Mouse (Mus musculus) ES-Bruce4 (cell line): ENCODE data around the gene Gm3448. TPM values are rescaled to one million over a fixed set of nuclear protein-coding genes. Genes with fewer than 3 reads are reported as not detected.
A peak's percentile ranks its signal among the peaks of the same experiment; 100 is the strongest.
"Not testable (repeated sequence)": the region's sequence is repeated elsewhere in the genome, so short reads cannot be mapped to it uniquely, and the experiment has no call there.

Experiments used
- H3K27ac ChIP-seq: 2 replicates; pipeline ENCODE4 v1.5.1; 2012; ENCODE audit warnings: low read length, inconsistent platforms; ENCODE audit not compliant: insufficient read depth
- H3K27me3 ChIP-seq: 2 replicates; pipeline ENCODE4 v1.6.1; 2012; ENCODE audit warnings: mild to moderate bottlenecking, low read length, inconsistent platforms; ENCODE audit not compliant: control insufficient read depth, poor library complexity, insufficient read depth, severe bottlenecking
- H3K36me3 ChIP-seq: 2 replicates; pipeline ENCODE4 v1.6.1; 2012; ENCODE audit warnings: inconsistent platforms, mild to moderate bottlenecking, low read length, moderate library complexity; ENCODE audit not compliant: control insufficient read depth, poor library complexity, insufficient read depth, severe bottlenecking
- H3K4me1 ChIP-seq: one replicate; pipeline ENCODE4 v1.8.1; 2011; ENCODE audit warnings: low read length; ENCODE audit not compliant: control insufficient read depth, insufficient read depth
- H3K4me3 ChIP-seq: 2 replicates; pipeline ENCODE4 v1.5.1; 2011; ENCODE audit warnings: low read depth, mild to moderate bottlenecking, low read length
- H3K9ac ChIP-seq: 2 replicates; pipeline ENCODE4 v1.6.1; 2012; ENCODE audit warnings: low read depth, mild to moderate bottlenecking, inconsistent platforms; ENCODE audit not compliant: poor library complexity, severe bottlenecking
- H3K9me3 ChIP-seq: replicated peaks from 2 replicates; pipeline ENCODE4 v1.6.1; 2012; ENCODE audit warnings: mild to moderate bottlenecking, low read length, inconsistent platforms; ENCODE audit not compliant: control insufficient read depth, poor library complexity, insufficient read depth, severe bottlenecking
- CTCF ChIP-seq: IDR thresholded peaks from one replicate; pipeline ENCODE4 v1.8.1; 2011; ENCODE audit warnings: low read depth, low read length
- EP300 ChIP-seq: IDR thresholded peaks from 2 replicates; pipeline ENCODE4 v1.6.1; 2011; ENCODE audit warnings: low read depth, low read length; ENCODE audit not compliant: insufficient read depth
- POLR2A ChIP-seq: IDR thresholded peaks from one replicate; pipeline ENCODE4 v1.8.1; 2011; ENCODE audit warnings: low read length; ENCODE audit not compliant: insufficient read depth
- polyA plus RNA-seq: library from polyadenylated mRNA; stranded (reverse); fragments of >200 nt; gene quantifications from 2 replicates; pipeline ENCODE4 v1.2.4, GENCODE M21; 2011; ENCODE audit warnings: low read depth; ENCODE audit not compliant: missing spikeins, insufficient read depth, insufficient read length

The Gm3448 gene
- polyA plus RNA-seq, 1 experiment, result 6.9 TPM

DNA sequence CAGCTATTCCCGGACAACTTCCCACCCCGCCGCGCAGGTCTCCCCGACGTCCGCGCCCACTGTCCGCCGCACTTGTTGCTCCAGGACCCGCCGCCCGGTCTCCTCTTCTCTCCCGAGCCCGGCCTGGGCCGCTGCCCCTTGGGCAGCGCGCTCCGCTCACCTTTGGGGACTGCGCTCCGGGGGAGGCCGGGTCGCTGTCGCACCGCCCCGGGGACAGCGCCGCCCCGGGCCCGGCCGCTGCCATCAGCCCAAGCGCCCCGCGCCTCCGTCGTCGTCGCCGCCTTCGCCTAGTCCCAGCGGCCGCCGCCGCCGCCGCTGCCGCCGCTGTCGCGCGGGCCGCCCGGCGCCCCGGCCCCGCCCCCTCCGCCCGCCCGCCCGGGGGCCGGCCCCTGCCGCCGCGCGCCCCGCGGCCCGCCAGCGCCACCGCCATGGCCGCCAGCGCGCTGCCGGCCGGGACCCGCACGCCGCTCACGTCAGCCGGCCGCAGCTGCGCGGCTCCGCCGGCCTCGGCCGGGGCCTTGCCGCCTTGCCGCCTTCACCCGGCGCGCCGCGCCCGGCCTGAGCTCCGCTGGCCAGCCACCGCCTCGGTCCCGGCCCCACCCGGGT lies 80.3 kb downstream of the Gm3448 start, which contains the start of gene Phf10:
Gene Phf10 (minus strand): TSS at position 323 of the 606 bp plus-strand sequence.
- H3K9me3 ChIP-seq, H3K4me1 ChIP-seq, H3K36me3 ChIP-seq, H3K27me3 ChIP-seq, H3K27ac ChIP-seq: not testable (repeated sequence)
- Histone ChIP-seq H3K4me3 (peak within 1 kb of the TSS; percentile 89), H3K9ac (peak within 1 kb of the TSS; percentile 63)

DNA sequence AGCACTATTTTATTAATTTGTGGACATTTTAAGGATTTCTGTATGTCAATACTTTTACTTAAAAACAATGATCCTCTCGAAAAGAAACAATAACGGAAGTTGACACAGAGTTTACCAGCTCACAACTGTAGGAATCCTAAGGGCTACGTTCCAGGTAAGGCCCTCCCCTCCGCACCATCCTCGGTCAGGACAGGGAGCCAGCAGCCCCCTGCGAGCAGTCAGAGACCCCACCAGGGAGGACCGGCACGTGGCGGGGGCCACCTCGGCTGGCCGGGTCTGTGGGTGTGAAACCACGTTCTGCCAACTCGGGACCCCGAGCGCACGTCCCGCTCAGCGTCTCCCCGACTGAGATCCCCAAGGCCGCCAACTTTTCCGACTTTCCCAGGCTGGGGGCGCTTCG lies 80.8 kb downstream of the Gm3448 start:
- H3K9ac ChIP-seq, result peak overlapping the region; percentile 63

DNA sequence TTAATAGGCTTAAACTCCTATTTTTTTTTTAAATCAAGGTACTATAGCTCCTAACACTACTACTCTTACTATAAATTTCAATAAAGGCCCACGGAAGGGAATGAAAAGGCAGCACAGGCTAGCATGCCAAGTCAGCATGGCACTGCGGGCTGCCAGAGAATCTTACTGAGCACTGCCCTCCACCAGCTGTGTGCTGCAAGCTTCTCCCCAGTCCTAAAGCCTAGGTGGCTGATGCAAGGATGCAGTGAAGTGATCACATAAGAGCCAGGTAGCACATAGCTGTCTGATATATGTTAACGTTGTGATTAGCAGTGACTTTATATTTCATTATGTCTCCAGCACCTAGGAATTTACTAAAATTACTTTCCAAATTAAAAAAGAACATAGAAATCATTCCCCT lies 81.4 kb downstream of the Gm3448 start:
- H3K4me1 ChIP-seq, result no peaks in the 10 kb centered on the region
- peak overlapping the region; percentile 4 for H3K9ac ChIP-seq
- H3K9me3 ChIP-seq, result no peaks in the 10 kb centered on the region
- TF ChIP-seq EP300 (no peak), CTCF (no peak), POLR2A (no peak)
- no peaks in the 10 kb centered on the region for H3K27me3 ChIP-seq
- no peak overlapping the region for H3K27ac ChIP-seq
- H3K4me3 ChIP-seq, result peak overlapping the region; percentile 15; the same call in 1 of the 2 replicates
- peaks cover 7% of the 10 kb centered on the region for H3K36me3 ChIP-seq

More for the DNA sequence above, 80.8 kb downstream of the Gm3448 start:
- Histone ChIP-seq H3K27ac (no peak overlapping the region), H3K27me3 (no peaks in the 10 kb centered on the region), H3K36me3 (peaks cover 4% of the 10 kb centered on the region; the same call in 1 of the 2 replicates), H3K4me1 (no peaks in the 10 kb centered on the region), H3K9me3 (no peaks in the 10 kb centered on the region), H3K4me3 (peak overlapping the region; percentile 89)
- TF ChIP-seq EP300 (no peak), POLR2A (no peak), CTCF (no peak)

DNA sequence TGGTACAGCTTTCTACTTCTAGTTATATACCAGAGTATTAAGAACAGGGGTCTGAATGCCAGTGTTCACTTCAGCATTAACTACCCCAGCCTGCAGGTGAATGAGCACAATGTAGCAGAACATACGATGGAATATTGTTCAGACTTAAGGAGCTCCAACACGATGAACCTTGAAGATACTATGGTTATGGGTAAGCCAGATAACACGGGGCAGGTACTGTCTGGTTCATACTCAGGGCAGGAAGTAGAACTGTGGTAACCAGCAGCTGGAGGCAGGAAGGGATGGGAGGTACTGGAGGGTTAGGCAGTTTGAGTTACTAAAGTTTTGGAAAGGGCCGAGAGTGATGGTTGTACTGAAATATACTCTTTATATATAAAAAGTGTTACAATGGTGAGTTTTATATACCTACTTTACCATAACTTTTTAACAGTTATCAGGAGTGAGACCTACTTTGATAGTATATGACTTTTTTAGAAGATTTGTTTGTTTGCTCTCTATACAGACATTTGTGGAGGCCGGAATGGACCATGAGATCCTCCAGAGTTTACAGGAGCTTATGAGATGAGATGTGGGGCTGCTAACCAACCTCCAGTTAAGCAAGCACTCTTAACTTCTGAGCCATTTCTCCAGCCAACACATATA lies 82.5 kb downstream of the Gm3448 start:
- TF ChIP-seq CTCF (no peak), EP300 (no peak), POLR2A (no peak)
- no peak overlapping the region for H3K4me3 ChIP-seq
- H3K9me3 ChIP-seq, result no peaks in the 10 kb centered on the region
- H3K27me3 ChIP-seq, result no peaks in the 10 kb centered on the region
- no peak overlapping the region for H3K27ac ChIP-seq
- H3K36me3 ChIP-seq, result peaks cover 18% of the 10 kb centered on the region
- no peaks in the 10 kb centered on the region for H3K4me1 ChIP-seq
- H3K9ac ChIP-seq, result no peak overlapping the region

DNA sequence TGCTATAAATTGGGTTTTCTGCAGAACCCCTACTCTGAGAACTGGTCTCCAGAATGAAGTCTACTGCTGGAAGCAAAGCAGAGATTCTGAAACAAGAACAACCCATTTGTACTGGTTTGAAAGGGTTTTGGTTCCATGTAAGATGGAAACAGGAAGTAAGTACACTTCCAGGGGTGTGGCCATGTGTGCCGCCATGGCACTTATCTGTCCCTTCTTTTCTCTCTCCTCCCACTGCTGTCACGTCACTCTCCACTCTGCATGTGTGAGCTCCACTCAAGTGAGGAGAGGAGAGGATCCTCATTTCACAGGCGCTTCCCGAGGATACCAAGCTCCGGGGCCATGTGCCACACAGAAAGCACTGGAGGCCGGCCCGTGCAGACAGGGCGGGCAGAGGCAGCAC lies 87.9 kb downstream of the Gm3448 start:
- no peak overlapping the region for H3K9ac ChIP-seq
- H3K9me3 ChIP-seq, result no peaks in the 10 kb centered on the region
- H3K27ac ChIP-seq, result no peak overlapping the region
- H3K4me1 ChIP-seq, result no peaks in the 10 kb centered on the region
- H3K4me3 ChIP-seq, result no peak overlapping the region
- H3K36me3 ChIP-seq, result peaks cover 37% of the 10 kb centered on the region
- H3K27me3 ChIP-seq, result no peaks in the 10 kb centered on the region
- no peak for TF ChIP-seq POLR2A
- TF ChIP-seq CTCF, result no peak
- no peak for TF ChIP-seq EP300

DNA sequence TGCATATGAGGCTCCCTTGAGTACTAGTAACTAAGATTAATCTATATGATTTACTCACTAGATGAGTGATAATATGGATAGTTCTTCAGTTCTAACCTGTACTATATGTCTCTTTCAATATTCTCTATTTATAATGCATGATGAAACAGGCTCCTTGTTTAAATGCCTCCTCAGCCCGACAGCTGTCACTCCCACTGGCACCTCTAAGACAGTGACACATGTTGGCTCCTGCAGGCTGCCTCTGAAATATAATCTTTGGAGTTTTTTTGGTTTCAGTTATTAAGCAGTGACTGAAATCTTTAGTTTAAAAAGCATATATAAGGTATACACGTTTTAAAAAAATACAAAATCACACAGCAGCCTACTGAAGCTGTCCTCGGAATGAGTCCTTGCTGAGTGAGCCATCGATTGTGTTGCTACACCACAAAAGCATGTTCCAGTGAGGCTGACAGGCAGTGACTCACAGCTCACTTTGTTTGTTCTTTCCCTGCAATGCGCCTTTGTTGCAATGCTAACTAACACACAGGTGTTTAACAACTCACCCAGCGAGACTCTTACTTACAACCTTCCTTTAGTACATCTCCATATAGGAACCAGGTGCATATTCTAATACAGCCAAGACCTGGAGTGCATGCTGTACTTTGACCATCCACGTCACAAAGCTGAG lies 92.0 kb downstream of the Gm3448 start:
- Histone ChIP-seq H3K27me3 (no peaks in the 10 kb centered on the region), H3K9ac (no peak overlapping the region), H3K4me3 (no peak overlapping the region), H3K9me3 (no peaks in the 10 kb centered on the region), H3K4me1 (no peaks in the 10 kb centered on the region), H3K36me3 (peaks cover 45% of the 10 kb centered on the region), H3K27ac (no peak overlapping the region)
- TF ChIP-seq EP300 (no peak), POLR2A (no peak), CTCF (no peak)

Other genes with a start within 250 kb of the Gm3448 start
- gene Wdr27, start 98.4 kb downstream of the Gm3448 start, polyA plus RNA-seq, result 1.8 TPM in 1 of 2 replicates, not detected in the other
- gene 1600012H06Rik, start 98.4 kb downstream of the Gm3448 start, polyA plus RNA-seq, result 16.1 and 21.1 TPM in 2 replicates
- 104 and 107 TPM in 2 replicates for gene Phf10, start 80.3 kb downstream of the Gm3448 start, polyA plus RNA-seq
- gene 9030025P20Rik, start 63.1 kb downstream of the Gm3448 start, polyA plus RNA-seq, result 10.8 and 13.0 TPM in 2 replicates
- not detected in 2 replicates for gene Gm3417, start 62.7 kb downstream of the Gm3448 start, polyA plus RNA-seq
- 4.7 and 5.1 TPM in 2 replicates for gene Gm3435, start 31.4 kb downstream of the Gm3448 start, polyA plus RNA-seq
- gene Ermard, start 329 bp downstream of the Gm3448 start, polyA plus RNA-seq, result 76.2 and 80.4 TPM in 2 replicates
- gene Tcte3, start within 50 bp of the Gm3448 start, polyA plus RNA-seq, result 5.4 and 5.6 TPM in 2 replicates